Mouse (Mus musculus) liver, embryonic 14.5 days (tissue): ENCODE measurements around the gene Gamt. TPM values are rescaled to one million over a fixed set of nuclear protein-coding genes. Genes with fewer than 3 reads are reported as not detected.

Experiments used
- ATAC-seq: fragments of 200-750 bp; cut with Nextera tagmentation; 2 replicates; pipeline ENCODE4 v1.8.0; 2017; ENCODE audit warnings: moderate number of reproducible peaks, mild to moderate bottlenecking, moderate library complexity; ENCODE audit not compliant: insufficient read depth
- DNase-seq, 3 experiments: peaks; one replicate each; pipeline ENCODE4 v3.0.0-alpha.2; 2012 to 2013; ENCODE audit warnings: low read depth in 3 of 3, low spot score in 3 of 3
- H3K27ac ChIP-seq: fragments of 300-500 bp; sonication (generic); 2 replicates; pipeline ENCODE4 v1.5.1; 2014; ENCODE audit warnings: moderate library complexity, mild to moderate bottlenecking, control low read depth, inconsistent platforms
- H3K27me3 ChIP-seq: fragments of 300-500 bp; sonication (generic); 2 replicates; pipeline ENCODE4 v1.6.1; 2014; ENCODE audit warnings: mild to moderate bottlenecking, low read length, moderate library complexity; ENCODE audit not compliant: control insufficient read depth, insufficient read depth
- H3K36me3 ChIP-seq: fragments of 300-500 bp; sonication (generic); replicated peaks from 2 replicates; pipeline ENCODE4 v1.6.1; 2014; ENCODE audit warnings: low read depth; ENCODE audit not compliant: control insufficient read depth, insufficient read depth
- H3K4me1 ChIP-seq, 2 experiments: fragments of 200-500 bp in 1 of 2; fragments of 300-500 bp in 1 of 2; sonication (generic) in 1 of 2; replicated peaks; 2 replicates each; pipeline ENCODE4 v1.6.1; 2012 to 2014; ENCODE audit warnings: antibody characterized with exemption in 1 of 2, inconsistent platforms in 1 of 2, low read length in 1 of 2; ENCODE audit not compliant: control insufficient read depth in 2 of 2, insufficient read depth in 2 of 2
- H3K4me2 ChIP-seq: fragments of 300-500 bp; sonication (generic); 2 replicates; pipeline ENCODE4 v1.6.1; 2014; ENCODE audit warnings: low read depth, mild to moderate bottlenecking, control low read depth, moderate library complexity
- H3K4me3 ChIP-seq, 2 experiments: fragments of 200-500 bp in 1 of 2; fragments of 300-500 bp in 1 of 2; sonication (generic) in 1 of 2; 2 replicates each; pipeline ENCODE4 v1.5.1; 2012 to 2014; ENCODE audit warnings: low read depth in 2 of 2, low read length in 2 of 2, mild to moderate bottlenecking in 2 of 2, control low read depth in 1 of 2, inconsistent platforms in 1 of 2, moderate library complexity in 1 of 2; ENCODE audit not compliant: insufficient read depth in 1 of 2
- H3K9ac ChIP-seq: fragments of 300-500 bp; sonication (generic); replicated peaks from 2 replicates; pipeline ENCODE4 v1.6.1; 2014; ENCODE audit warnings: mild to moderate bottlenecking, control low read depth, moderate library complexity
- H3K9me3 ChIP-seq: fragments of 300-500 bp; sonication (generic); 2 replicates; pipeline ENCODE4 v1.6.1; 2016; ENCODE audit warnings: low read length, mixed read lengths; ENCODE audit not compliant: control insufficient read depth
- CTCF ChIP-seq: IDR thresholded peaks from 2 replicates; pipeline ENCODE4 v1.5.1; 2016; ENCODE audit warnings: antibody characterized with exemption, low read depth, control low read depth
- EP300 ChIP-seq: IDR thresholded peaks from 2 replicates; pipeline ENCODE4 v1.6.1; 2016; ENCODE audit warnings: antibody characterized with exemption, low read depth
- WGBS: fragments of 180-500 bp; shearing (Covaris S2); extraction: QIAGEN DNeasy Blood & Tissue Kit; methylation state at CpG from one replicate; pipeline ENCODE4 v1.1.7; 2014; ENCODE audit not compliant: insufficient replicate concordance; 5-methylcytosine and 5-hydroxymethylcytosine counted together
- polyA plus RNA-seq, 2 experiments: library from polyadenylated mRNA; depleted of rRNA in 1 of 2; stranded (reverse) in 1 of 2; unstranded in 1 of 2; fragments of >200 nt; fragmentation: Nextera tagmentation in 1 of 2; extraction: Ambion mirVana in 1 of 2; gene quantifications; 2 replicates each; pipeline versions ENCODE4 v1.2.1 to v1.2.3; 2012 to 2014

Gamt gene
- polyA plus RNA-seq, 2 experiments = 41.4 to 64.9 TPM

- peak overlapping the region; percentile 19 to 35; a peak in 3 of 4 replicates for H3K4me3 ChIP-seq
- peak; percentile 77 for ATAC-seq
- peak overlapping the region; percentile 87 for H3K27ac ChIP-seq
- H3K9me3 ChIP-seq = no peaks in the 10 kb centered on the region
- peak overlapping the region; percentile 63 for H3K4me2 ChIP-seq
- H3K36me3 ChIP-seq = peaks cover 43% of the 10 kb centered on the region
- TF ChIP-seq EP300 (no peak; the same call in 1 of the 2 replicates), CTCF (no peak)
- H3K4me1 ChIP-seq = peaks cover 55 to 58% of the 10 kb centered on the region in 2 experiments
- WGBS = 21% methylated on average over 6 of the region's 6 CpGs
- H3K27me3 ChIP-seq = no peaks in the 10 kb centered on the region
- peak in 2 of 3 experiments; percentile 59 to 62 for DNase-seq
- H3K9ac ChIP-seq = peak overlapping the region; percentile 37
Measured at GRCm38 (mm10) chr10:80270734-80271181, 9.9 kb upstream of the Gamt start.

- peak overlapping the region; percentile 34 to 35 for H3K4me3 ChIP-seq
- TF ChIP-seq CTCF (no peak), EP300 (no peak; the same call in 1 of the 2 replicates)
- peaks cover 57 to 58% of the 10 kb centered on the region in 2 experiments for H3K4me1 ChIP-seq
- H3K36me3 ChIP-seq = peaks cover 37% of the 10 kb centered on the region
- H3K9me3 ChIP-seq = no peaks in the 10 kb centered on the region
- peak; percentile 49 for ATAC-seq
- no peaks in the 10 kb centered on the region for H3K27me3 ChIP-seq
- 26% methylated on average over 2 of the region's 2 CpGs for WGBS
- peak overlapping the region; percentile 63 for H3K4me2 ChIP-seq
- no peak for DNase-seq
- peak overlapping the region; percentile 37 for H3K9ac ChIP-seq
- peak overlapping the region; percentile 87 for H3K27ac ChIP-seq
Measured at GRCm38 (mm10) chr10:80270099-80270498, 9.3 kb upstream of the Gamt start.

- WGBS = under 1% methylated on average over 18 of the region's 18 CpGs
- H3K36me3 ChIP-seq = peaks cover 14% of the 10 kb centered on the region
- H3K9me3 ChIP-seq = no peaks in the 10 kb centered on the region
- no peak for DNase-seq
- H3K4me3 ChIP-seq = peak overlapping the region; percentile 74 to 98
- peak overlapping the region; percentile 89 for H3K9ac ChIP-seq
- no peak for TF ChIP-seq CTCF
- no peak; the same call in 1 of the 2 replicates for TF ChIP-seq EP300
- peak overlapping the region; percentile 23 for H3K27ac ChIP-seq
- peak overlapping the region; percentile 84 for H3K4me2 ChIP-seq
- ATAC-seq = no peak
- no peaks in the 10 kb centered on the region for H3K27me3 ChIP-seq
- peaks cover 50 to 55% of the 10 kb centered on the region in 2 experiments for H3K4me1 ChIP-seq
Measured at GRCm38 (mm10) chr10:80265149-80265486, 4.3 kb upstream of the Gamt start.

- TF ChIP-seq EP300 = 0 out of 2 replicates have a peak, but pooled peaks have one; percentile 9
- TF ChIP-seq CTCF = no peak
Measured at GRCm38 (mm10) chr10:80264341-80265148, 3.7 kb upstream of the Gamt start.

GRCm38 (mm10) chr10:80262776-80263365 lies 2.1 kb upstream of the Gamt start:
- DNase-seq (no peak), ATAC-seq (no peak)
- H3K4me3 ChIP-seq = no peak overlapping the region
- H3K4me1 ChIP-seq = peaks cover 36 to 37% of the 10 kb centered on the region in 2 experiments
- no peak for TF ChIP-seq CTCF
- no peak for TF ChIP-seq EP300
- no peak overlapping the region for H3K4me2 ChIP-seq
- no peaks in the 10 kb centered on the region for H3K27me3 ChIP-seq
- H3K9ac ChIP-seq = no peak overlapping the region
- WGBS = 83% methylated on average over 10 of the region's 10 CpGs
- no peak overlapping the region for H3K27ac ChIP-seq
- peaks cover 9% of the 10 kb centered on the region for H3K36me3 ChIP-seq
- no peaks in the 10 kb centered on the region for H3K9me3 ChIP-seq

More at GRCm38 (mm10) chr10:80264341-80265148, 3.7 kb upstream of the Gamt start:
- peaks cover 48 to 52% of the 10 kb centered on the region in 2 experiments for H3K4me1 ChIP-seq
- H3K4me3 ChIP-seq = peak overlapping the region; percentile 74 to 98
- H3K27ac ChIP-seq = peak overlapping the region; percentile 23
- DNase-seq (peak; percentile 98), ATAC-seq (peak; percentile 69)
- peak overlapping the region; percentile 89 for H3K9ac ChIP-seq
- 1% methylated on average over 81 of the region's 81 CpGs for WGBS
- no peaks in the 10 kb centered on the region for H3K27me3 ChIP-seq
- no peaks in the 10 kb centered on the region for H3K9me3 ChIP-seq
- peaks cover 14% of the 10 kb centered on the region for H3K36me3 ChIP-seq
- peak overlapping the region; percentile 84 for H3K4me2 ChIP-seq
